Mouse (Mus musculus) lung, postnatal 0 days (tissue): ENCODE results near the gene Il24.

Experiments used
- CTCF ChIP-seq: IDR thresholded peaks from 2 replicates; pipeline ENCODE4 v1.5.1; 2016; ENCODE audit warnings: antibody characterized with exemption, mild to moderate bottlenecking
- EP300 ChIP-seq: IDR thresholded peaks from 2 replicates; pipeline ENCODE4 v1.6.1; 2016; ENCODE audit warnings: antibody characterized with exemption, mild to moderate bottlenecking, control low read depth

DNA sequence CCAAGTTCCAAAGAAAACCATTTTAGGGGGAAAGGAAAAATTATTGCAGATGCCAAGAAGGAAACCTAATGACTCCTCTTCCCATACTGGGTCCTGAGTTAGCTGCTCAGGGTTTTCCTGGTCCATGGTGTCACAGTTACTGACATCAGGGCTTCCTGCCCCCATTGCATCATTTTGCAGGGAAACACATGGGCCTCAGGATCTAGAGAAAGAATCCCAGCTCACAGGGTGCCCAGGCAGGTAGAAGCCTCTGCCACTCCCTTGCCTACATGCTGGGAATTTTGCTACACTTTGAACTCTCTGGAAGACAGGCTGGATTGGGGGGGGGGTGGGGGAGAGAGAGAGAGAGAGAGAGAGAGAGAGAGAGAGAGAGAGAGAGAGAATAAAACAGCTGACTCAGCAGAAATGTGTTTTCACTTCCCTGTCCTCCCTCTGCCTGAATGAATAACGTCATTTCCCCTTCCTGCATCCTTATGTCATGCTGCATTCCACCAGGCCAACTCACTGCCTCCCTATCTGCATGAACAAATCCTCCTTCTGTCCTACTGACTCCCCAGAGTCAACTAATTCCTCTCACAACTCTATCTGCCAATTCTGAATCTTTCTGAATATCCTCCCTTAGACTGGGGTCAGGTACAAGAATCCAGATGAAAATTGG, 31.2 kb upstream of the Il24 start:
- TF ChIP-seq CTCF (no peak), EP300 (no peak)
